Mouse (Mus musculus) retina, adult 2 months (tissue): Measurements from ENCODE around the gene Nme3.
A peak's percentile ranks its signal among the peaks of the same experiment; 100 is the strongest.

Experiments
- DNase-seq: peaks from one replicate; pipeline ENCODE4 v3.0.0-alpha.2; 2012; ENCODE audit warnings: low read depth, low spot score

Nme3 gene

DNA sequence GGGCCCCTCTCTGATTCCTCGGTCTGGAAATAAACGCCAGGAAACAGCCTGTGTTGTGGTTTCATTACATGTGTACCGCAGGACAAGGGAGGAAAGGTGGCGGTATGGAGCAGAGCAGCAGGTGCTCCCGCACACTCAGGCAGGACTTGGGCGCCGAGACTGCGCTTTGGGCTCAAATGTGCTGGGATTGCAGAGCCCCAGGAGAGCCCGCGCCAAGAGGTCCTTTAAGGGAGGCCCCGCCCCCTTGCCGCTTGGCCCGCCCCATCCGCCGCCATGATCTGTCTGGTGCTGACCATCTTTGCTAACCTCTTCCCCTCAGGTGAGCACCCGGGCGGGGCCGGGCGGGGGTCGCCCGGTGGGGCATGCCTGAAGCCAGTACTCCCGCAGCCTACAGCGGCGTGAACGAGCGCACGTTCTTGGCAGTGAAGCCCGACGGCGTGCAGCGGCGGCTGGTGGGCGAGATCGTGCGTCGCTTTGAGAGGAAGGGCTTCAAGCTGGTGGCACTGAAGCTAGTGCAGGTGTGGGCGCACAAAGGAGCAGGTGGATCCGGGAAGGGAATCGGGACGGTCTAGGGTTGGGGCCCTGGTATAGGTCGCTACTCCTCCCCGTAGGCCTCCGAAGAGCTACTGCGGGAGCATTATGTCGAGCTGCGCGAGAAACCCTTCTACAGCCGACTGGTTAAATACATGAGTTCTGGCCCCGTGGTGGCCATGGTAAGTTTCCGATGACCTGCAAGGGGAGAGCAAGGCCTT lies at the start of gene Nme3:
Gene Nme3 (plus strand): TSS at position 260 of the 752 bp plus-strand sequence.
- DNase-seq, result peak; percentile 42

DNA sequence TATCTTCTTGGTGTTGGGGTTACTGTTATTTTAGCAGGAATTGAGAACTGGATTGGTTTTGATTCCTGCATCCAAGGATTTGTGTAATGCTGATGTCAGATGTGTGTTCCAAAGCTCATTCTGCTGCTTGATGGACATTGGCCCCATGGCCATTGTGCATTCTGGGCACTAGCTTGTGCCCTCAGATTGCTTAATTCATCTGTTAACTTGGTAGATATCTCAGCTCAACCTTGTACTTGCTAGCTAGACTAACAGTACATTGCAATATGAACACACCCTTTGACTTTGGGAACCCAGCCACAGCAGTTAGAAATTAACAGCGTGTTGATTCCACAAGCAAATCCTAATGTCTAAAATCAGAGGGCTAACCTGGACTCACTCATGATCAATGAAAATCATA lies 48.9 kb upstream of the Nme3 start:
- DNase-seq, result no peak

DNA sequence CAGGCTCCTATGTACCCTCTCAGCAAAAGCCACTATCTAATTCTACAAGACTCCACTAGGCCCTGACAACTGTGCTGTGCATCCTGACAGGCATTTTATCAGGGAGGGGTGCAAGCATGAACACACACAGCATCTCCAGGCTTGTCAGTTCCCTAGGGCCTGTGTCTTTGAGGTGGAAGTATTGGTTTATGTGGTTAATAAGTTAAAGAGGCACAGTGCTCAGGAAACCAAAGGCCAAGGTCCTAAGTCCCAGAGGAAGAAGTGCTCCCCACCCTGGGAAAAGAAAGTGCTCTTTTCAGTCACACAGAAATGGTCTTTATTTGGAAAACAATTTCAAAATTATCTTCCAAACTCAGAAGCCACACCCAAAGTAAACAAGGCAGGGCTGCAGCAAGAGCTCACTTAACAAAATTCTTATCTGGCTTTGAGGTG lies 47.7 kb upstream of the Nme3 start:
- no peak for DNase-seq

GRCm38 (mm10) chr17:24849733-24850064 lies 46.6 kb upstream of the Nme3 start:
- DNase-seq, result no peak

GRCm38 (mm10) chr17:24850065-24850772 lies 46.1 kb upstream of the Nme3 start, which contains the start of gene Fahd1:
Gene Fahd1, minus strand, starts transcription at chr17:24850364.
- DNase-seq, result peak; percentile 92

DNA sequence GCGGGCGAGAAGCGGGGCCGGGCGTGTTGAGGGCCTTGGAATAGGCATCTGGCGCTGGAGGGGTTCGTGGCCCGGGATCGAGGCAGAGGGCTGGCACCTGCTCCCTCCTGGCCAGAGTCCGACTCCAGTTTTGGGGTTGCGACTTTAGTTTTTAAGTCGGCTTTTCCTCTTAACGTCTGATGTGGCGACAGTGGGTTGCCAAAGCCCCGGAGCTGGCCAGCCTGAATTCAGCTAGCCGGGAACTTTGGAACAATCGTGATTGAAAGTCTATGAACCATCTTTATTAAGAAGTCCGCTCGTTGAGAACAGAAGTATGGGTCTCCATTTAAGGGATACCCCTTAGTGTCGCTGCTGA lies 45.5 kb upstream of the Nme3 start:
- DNase-seq, result no peak

GRCm38 (mm10) chr17:24851381-24852125 lies 44.7 kb upstream of the Nme3 start:
- no peak for DNase-seq

DNA sequence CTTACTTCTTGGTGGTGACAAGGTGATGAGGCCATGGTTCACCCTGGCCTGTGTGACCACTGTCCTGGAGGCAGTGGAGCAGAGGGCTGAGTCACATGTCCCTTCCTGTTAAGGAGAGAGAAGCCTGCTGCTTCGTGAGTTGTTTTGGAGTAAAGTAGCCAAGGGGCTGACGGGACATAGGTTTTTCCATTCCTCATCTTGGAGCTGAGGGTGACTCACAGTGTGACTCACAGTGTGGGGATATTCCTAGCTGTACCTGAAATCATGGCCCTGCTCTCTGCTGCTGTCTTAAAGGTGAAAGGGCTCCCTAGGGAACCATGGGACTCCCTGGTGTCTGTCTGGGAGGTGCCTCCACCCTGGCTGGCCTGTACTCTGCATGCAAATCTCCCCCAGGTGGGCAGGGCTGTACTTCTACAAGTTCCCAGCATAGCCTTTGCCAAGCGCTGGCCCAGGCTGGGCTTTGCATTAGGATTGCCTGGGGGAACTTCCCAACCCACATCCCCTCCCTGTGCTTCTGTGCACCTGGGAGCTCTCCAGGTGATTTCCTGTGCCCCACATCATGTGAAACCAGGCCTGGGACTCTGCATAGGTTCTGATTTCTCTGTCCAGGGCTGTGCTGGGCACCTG lies 40.3 kb upstream of the Nme3 start:
- no peak for DNase-seq

- DNase-seq, result no peak
Observed at GRCm38 (mm10) chr17:24856589-24856988, 39.7 kb upstream of the Nme3 start.

DNA sequence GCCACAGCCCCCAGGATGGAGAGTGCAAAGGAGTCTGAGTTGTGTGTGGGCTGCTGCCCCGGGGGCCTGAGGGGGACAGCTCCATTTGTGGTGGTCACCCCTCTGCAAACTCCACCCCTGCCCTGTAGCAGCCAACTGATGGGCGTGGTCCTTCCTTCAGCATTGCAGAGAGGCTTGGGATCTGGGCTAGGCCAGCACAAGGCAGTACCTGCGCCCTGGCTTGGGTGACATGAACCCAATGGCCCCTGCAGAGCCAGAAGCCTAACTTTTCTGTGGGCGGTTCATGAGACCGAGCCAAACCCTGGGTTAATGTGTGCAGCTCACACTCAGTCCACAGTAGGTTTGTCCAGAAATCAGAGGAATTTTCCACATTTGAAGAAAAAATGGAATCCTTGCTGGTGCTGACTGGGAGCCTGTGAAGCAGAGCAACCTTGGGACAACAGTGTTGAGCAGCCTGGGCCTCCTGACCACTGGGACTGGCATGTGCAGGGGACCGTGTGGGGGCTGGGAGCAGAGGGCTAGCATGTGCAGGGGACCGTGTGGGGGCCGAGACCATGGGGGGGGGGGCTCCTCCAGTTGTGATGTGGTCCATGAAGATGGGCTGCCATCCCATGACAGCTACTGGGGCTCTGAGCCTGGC lies 38.3 kb upstream of the Nme3 start:
- no peak for DNase-seq

- DNase-seq, result no peak
Observed at GRCm38 (mm10) chr17:24858967-24859366, 37.3 kb upstream of the Nme3 start.

DNA sequence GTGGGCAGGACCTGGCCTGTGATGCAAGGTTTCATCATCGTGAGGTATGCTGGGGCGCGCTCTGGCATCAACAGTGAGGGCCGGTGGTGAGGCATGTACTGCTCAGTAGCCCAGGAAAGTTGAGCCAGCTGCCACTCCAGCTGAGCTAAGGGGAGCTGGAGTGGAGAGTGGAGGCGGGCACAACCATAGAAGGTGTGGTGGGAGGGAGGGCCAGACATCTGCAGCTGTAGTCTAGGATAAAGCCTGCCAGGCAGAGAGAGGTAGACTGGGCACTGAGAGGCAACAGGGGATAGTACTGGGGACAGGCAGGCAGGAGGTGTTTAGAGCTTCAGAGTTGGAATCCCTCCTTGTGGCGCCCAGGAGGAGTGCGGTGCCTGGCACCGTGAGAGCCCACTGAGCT lies 36.2 kb upstream of the Nme3 start:
- no peak for DNase-seq

GRCm38 (mm10) chr17:24861785-24862184 lies 34.5 kb upstream of the Nme3 start:
- DNase-seq, result no peak

DNA sequence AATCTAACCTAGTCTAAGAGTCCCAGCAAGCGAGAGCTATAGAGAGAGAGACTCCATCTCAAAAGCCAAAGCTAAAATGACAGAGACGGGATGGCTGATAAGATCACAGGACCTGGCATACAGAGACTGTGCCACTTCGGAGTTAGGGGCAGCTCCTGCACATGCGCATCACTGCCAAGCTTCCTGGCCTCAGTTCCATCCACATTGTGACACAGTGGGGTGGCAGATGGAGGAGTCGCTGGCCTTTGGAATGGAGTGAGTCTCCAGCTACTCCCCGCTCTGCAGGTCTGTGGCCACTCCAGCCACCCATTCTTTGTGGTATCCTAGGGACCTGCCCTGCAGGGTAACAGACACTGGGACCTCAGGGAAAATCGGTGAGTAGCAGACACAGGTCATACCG lies 30.5 kb upstream of the Nme3 start, which contains the start of gene Igfals:
Gene Igfals (plus strand): TSS at position 222 of the 400 bp plus-strand sequence.
- DNase-seq, result no peak

GRCm38 (mm10) chr17:24867914-24868313 lies 28.4 kb upstream of the Nme3 start:
- DNase-seq, result no peak

GRCm38 (mm10) chr17:24873695-24874404 lies 22.4 kb upstream of the Nme3 start:
- no peak for DNase-seq

DNA sequence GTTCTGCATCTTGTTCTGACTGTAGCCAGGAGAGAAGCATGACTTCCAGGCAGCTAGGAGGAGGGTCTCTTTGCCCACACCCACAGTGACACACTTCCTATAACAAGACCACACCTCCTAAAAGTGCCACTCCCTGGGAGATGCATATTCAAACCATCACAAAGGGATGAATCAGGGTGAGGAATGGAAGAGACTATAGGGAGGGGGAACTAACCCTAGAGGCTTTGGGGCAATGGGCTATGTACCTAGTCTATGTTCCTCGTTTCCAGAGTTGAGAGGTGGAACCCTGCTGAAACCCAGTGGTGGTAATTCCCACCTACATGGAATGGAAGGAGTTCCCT lies 21.9 kb upstream of the Nme3 start:
- no peak for DNase-seq

DNA sequence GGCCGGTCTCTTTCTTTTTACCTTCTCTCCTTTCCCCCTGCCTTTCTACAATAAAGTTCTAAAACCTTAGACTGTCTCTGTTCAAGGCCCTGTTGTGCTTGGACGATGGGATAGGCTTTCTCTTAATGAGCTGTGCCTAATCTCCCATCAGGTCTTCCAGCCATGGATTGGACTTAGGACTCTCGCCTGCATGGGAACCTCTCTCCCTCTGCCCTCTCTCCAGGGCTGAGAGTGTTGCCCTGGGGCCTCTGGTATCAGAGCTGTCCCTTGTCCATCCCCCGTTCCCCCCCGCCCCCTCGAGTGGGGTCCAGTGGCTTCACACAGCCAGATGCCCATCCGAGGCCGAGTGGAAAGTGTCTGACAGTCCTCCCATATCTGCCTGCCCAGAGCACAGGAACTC lies 21.3 kb upstream of the Nme3 start:
- DNase-seq, result no peak

- no peak for DNase-seq
Observed at GRCm38 (mm10) chr17:24877336-24878116, 18.8 kb upstream of the Nme3 start.

GRCm38 (mm10) chr17:24878117-24878397 lies 18.2 kb upstream of the Nme3 start:
- DNase-seq, result no peak
